Mouse (Mus musculus) neural tube, embryonic 10.5 days (tissue): Measurements from ENCODE around the gene Aldh1l2.

ENCODE experiments used
- DNase-seq: peaks from one replicate; pipeline ENCODE4 v3.0.0-alpha.2; 2017; ENCODE audit warnings: low spot score; ENCODE audit errors: extremely low spot score

Aldh1l2 gene

DNA sequence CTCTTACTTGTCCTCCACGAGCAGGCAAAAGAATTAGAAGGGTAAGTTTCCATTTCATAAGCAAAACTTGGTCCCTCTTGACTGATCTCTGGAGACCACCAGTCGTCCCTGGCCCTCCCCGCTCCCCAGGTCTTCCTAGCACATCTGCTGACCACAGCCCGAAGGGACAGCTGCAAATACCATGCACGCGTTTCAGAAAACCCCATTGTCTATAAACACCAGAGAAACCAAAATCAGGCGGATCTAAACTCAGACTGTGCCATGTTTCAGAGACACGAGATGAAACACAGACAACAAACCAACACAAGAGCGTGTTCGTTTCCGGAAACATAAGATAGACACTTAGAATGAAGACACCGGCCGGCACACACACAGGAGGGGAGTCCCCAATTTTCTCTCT lies 58.7 kb downstream of the Aldh1l2 start:
- DNase-seq: no peak

DNA sequence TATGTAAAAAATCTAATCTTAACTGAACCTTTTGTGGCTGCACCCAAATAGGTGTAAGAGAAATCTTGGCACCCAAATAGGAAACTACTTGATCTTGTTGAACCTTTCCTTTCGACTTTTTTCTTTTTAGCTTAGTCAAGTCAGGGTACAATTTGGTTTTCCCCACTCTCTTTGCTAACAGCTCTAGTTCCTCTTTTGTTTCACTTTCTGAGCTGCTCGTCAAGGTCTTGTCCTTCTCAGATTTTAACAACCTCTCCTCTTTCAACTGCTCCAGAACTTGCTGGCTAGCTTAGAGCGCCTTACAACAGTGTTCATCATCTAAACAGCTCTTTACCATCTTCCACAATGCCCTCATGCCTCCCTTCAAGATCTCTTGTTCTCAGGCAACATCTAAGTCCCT lies 76.4 kb downstream of the Aldh1l2 start:
- DNase-seq: no peak

DNA sequence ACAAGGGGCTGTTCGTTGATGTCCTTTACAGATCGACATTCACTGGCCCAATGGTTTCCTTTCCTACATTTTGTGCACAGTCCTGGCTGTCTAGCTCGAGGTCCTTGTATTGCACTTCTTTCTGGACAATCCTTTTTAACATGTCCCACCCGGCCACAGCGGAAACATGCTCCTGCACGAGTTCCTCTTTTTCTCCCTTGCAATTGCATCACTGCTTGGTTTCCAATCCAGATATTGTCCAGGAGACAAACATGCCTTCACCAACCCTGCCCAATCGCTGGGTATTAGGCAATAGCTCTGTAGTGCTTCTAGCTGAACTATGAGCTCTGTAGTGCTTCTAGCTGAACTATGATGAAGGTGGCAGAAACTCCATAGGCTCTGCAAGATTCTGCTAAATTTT lies 85.4 kb downstream of the Aldh1l2 start:
- no peak for DNase-seq
